Comparison of ENCODE assay signal across 8 mouse cellular contexts in the genomic region with DNA sequence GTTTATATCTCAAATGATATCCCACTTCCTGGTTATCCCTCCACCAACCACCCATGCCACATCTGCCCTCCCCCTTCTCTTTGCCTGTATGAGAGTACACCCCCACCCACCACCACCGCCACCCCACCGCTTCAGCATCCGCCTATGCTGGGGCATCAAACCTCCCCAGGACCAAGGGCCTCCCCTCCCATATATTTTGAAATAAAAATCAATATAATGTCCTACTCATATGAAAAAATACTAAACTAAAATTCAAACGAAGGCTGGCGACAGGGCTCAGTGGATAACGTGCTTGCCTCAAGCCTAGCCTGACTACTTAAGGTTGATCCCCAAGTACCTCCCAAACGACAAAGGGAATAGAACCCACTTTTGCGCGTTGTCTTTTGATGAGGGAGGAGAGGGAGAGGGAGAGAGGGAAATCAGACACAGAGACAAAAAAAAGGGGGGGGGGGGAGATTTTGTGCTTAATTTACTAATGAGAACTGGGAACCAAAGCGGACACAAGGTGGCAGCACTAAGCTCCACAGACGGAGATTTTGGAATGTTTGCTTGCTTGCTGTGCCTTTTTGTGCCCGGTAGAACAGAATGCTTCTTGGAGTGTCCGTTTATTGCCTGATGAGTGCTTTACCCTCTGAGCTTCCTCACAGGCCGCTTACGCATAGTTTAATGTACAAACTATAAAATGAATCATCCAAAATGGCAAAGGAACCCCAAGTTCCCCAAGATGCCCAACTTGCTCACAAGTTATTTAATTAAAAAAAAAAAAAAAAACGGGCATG. TPM values are rescaled to one million over a fixed set of nuclear protein-coding genes. Genes with fewer than 3 reads are reported as not detected.
DNase-seq lines count a peak whose midpoint lies in the region; ATAC-seq and TF ChIP-seq lines count a peak whose summit lies in the region.

No protein-coding gene starts in this region.

- peak; percentile 94 for DNase-seq in MN1 (ENCODE audit: low spot score)
- peak; percentile 76 for DNase-seq in cerebellum, adult 11-12 months
- DNase-seq in forebrain, embryonic 14.5 days (ENCODE audit: low spot score), result peak; percentile 94
- peak; percentile 48 for DNase-seq in heart, postnatal 25 days (ENCODE audit: low spot score)
- peak; percentile 88 for DNase-seq in layer of hippocampus, adult 11-12 months (ENCODE audit: low spot score)
- DNase-seq in lung, embryonic 14.5 days, result peak; percentile 95
- DNase-seq in thymus, postnatal 14 days, result peak; percentile 79

- 11% methylated on average over 16 of the region's 16 CpGs for WGBS in forebrain, embryonic 14.5 days
- 7% methylated on average over 16 of the region's 16 CpGs for WGBS in lung, embryonic 14.5 days

- intact Hi-C loops in heart, postnatal 25 days (cut with DNase I), result loop anchor here (2.0 kb wide), 1 partner anchor 320 kb away; no protein-coding TSS in a partner anchor

- peak overlapping the region; percentile 53 for H3K4me2 ChIP-seq in forebrain, embryonic 14.5 days (ENCODE audit: low read length)
- H3K4me2 ChIP-seq in lung, embryonic 14.5 days, result peak overlapping the region; percentile 53

- H3K36me3 ChIP-seq in forebrain, embryonic 14.5 days (ENCODE audit: control insufficient read depth, insufficient read depth, low read length), result no peaks in the 10 kb centered on the region
- H3K36me3 ChIP-seq in lung, embryonic 14.5 days (ENCODE audit: insufficient read depth), result no peaks in the 10 kb centered on the region

- peak; percentile 76 for TF ChIP-seq CTCF in lung, embryonic 14.5 days (IDR thresholded peaks at IDR 0.05; ENCODE audit: low read depth)

- H3K27me3 ChIP-seq in forebrain, embryonic 14.5 days (replicated peaks; ENCODE audit: control insufficient read depth, insufficient read depth, low read length), result no peaks in the 10 kb centered on the region
- H3K27me3 ChIP-seq in lung, embryonic 14.5 days (ENCODE audit: insufficient read depth, low read length), result no peaks in the 10 kb centered on the region

- H3K9me3 ChIP-seq in forebrain, embryonic 14.5 days (replicated peaks; ENCODE audit: control insufficient read depth, low read length), result no peaks in the 10 kb centered on the region
- H3K9me3 ChIP-seq in lung, embryonic 14.5 days (ENCODE audit: low read depth, low read length), result no peaks in the 10 kb centered on the region

- no peak overlapping the region for H3K27ac ChIP-seq in forebrain, embryonic 14.5 days (ENCODE audit: low read depth, low read length)
- H3K27ac ChIP-seq in lung, embryonic 14.5 days (ENCODE audit: low read depth), result no peak overlapping the region

- H3K4me3 ChIP-seq in forebrain, embryonic 14.5 days (ENCODE audit: low read depth, low read length), result peak overlapping the region; percentile 37
- H3K4me3 ChIP-seq in lung, embryonic 14.5 days (ENCODE audit: low read depth, low read length), result peak overlapping the region; percentile 34

- peak overlapping the region; percentile 58 for H3K9ac ChIP-seq in forebrain, embryonic 14.5 days (ENCODE audit: low read length)
- peak overlapping the region; percentile 14; the same call in 1 of the 2 replicates for H3K9ac ChIP-seq in lung, embryonic 14.5 days

- ATAC-seq in forebrain, embryonic 14.5 days, result peak; percentile 79
- peak; percentile 65 for ATAC-seq in lung, embryonic 14.5 days (ENCODE audit: insufficient read depth)
- peak; percentile 54 for ATAC-seq in neutrophil, adult 5-6 weeks (ENCODE audit: extremely low read depth, insufficient number of reproducible peaks, low FRiP score, poor library complexity, severe bottlenecking)

- H3K4me1 ChIP-seq in forebrain, embryonic 14.5 days (ENCODE audit: control insufficient read depth, insufficient read depth, low read length), result peaks cover 3% of the 10 kb centered on the region; the same call in 1 of the 2 replicates
- H3K4me1 ChIP-seq in lung, embryonic 14.5 days (ENCODE audit: insufficient read depth), result no peaks in the 10 kb centered on the region

RNA-seq across cellular contexts. Expression of a gene that starts 11.6 kb away (rescaled TPM):
- polyA plus RNA-seq in forebrain, embryonic 14.5 days (2014; fragmentation: Nextera tagmentation; extraction: Ambion mirVana), result 553 and 718 TPM in 2 replicates
- 100 to 1,000 TPM; 397 to 416 TPM for total RNA-seq in heart, postnatal 25 days (2021)
- polyA plus RNA-seq in lung, embryonic 14.5 days (2014; fragmentation: Nextera tagmentation; extraction: Ambion mirVana), result 935 and 940 TPM in 2 replicates
- total RNA-seq in neutrophil, adult 5-6 weeks (2017), result 756 and 779 TPM in 2 replicates

RNA-seq across cellular contexts. Expression of a gene that starts 28.7 kb away (rescaled TPM):
- polyA plus RNA-seq in forebrain, embryonic 14.5 days (2014; fragmentation: Nextera tagmentation; extraction: Ambion mirVana), result 3.2 and 4.0 TPM in 2 replicates
- 10 to 100 TPM; 17.8 to 20.4 TPM for total RNA-seq in heart, postnatal 25 days (2021)
- polyA plus RNA-seq in lung, embryonic 14.5 days (2014; fragmentation: Nextera tagmentation; extraction: Ambion mirVana), result 4.5 and 4.6 TPM in 2 replicates
- 90.7 and 108 TPM in 2 replicates for total RNA-seq in neutrophil, adult 5-6 weeks (2017)

RNA-seq across cellular contexts. Expression of a gene that starts 37.4 kb away (rescaled TPM):
- 0.61 and 1.3 TPM in 2 replicates for polyA plus RNA-seq in forebrain, embryonic 14.5 days (2014; fragmentation: Nextera tagmentation; extraction: Ambion mirVana)
- 10 to 100 TPM; 15.7 to 23.2 TPM for total RNA-seq in heart, postnatal 25 days (2021)
- 0.55 and 1.4 TPM in 2 replicates for polyA plus RNA-seq in lung, embryonic 14.5 days (2014; fragmentation: Nextera tagmentation; extraction: Ambion mirVana)
- 167 and 205 TPM in 2 replicates for total RNA-seq in neutrophil, adult 5-6 weeks (2017)

RNA-seq across cellular contexts. Expression of a gene that starts 38.0 kb away (rescaled TPM):
- polyA plus RNA-seq in forebrain, embryonic 14.5 days (2014; fragmentation: Nextera tagmentation; extraction: Ambion mirVana), result 3.5 and 3.6 TPM in 2 replicates
- 1 to 10 TPM; 2.0 to 3.2 TPM for total RNA-seq in heart, postnatal 25 days (2021)
- polyA plus RNA-seq in lung, embryonic 14.5 days (2014; fragmentation: Nextera tagmentation; extraction: Ambion mirVana), result 11.3 and 11.8 TPM in 2 replicates
- total RNA-seq in neutrophil, adult 5-6 weeks (2017), result 4.2 and 8.0 TPM in 2 replicates
